ENCODE assay signal across 17 mouse cellular contexts in the genomic region with DNA sequence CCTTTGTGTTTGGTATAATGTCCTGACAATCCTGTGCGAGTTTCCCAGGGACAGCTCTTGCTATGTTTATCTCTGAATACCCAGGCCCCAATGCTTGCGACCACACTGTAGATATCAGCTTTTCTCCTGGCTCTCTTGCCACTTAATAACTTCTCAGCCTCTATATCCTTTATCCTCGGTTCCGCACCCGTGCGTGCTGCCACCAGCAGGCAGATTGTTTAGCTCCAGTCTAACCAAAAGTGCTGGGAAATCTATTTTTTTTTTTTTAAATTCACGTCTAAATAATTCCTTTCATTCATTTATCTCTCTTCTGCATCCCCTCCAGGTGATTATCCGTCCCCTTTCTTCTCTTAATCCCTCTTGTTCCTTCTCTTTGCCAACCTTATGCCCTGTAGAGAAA.
DNase-seq lines count a peak whose midpoint lies in the region; ATAC-seq and TF ChIP-seq lines count a peak whose summit lies in the region.
"Had no signal": no experiment of that assay in that cellular context is flagged by ENCODE, and none has a peak within 500 bp of the region (broad histone marks: within the 10 kb centered on the region; RNA-seq: fewer than 3 reads in every experiment).

No protein-coding gene starts in this region.

- no peaks in the 10 kb centered on the region for H3K9me3 ChIP-seq in midbrain, embryonic 15.5 days
- no peaks in the 10 kb centered on the region for H3K9me3 ChIP-seq in midbrain, embryonic 11.5 days (ENCODE audit: control insufficient read depth, low read length)
- H3K9me3 ChIP-seq: embryonic facial prominence, embryonic 12.5 days; heart, embryonic 12.5 days; hindbrain, embryonic 10.5 days had no signal

- peak overlapping the region; percentile 66; the same call in 1 of the 2 replicates for H3K27ac ChIP-seq in layer of hippocampus, adult 2 months
- no peak overlapping the region for H3K27ac ChIP-seq in midbrain, embryonic 15.5 days
- H3K27ac ChIP-seq in midbrain, embryonic 11.5 days (ENCODE audit: low read depth, low read length): no peak overlapping the region
- H3K27ac ChIP-seq: embryonic facial prominence, embryonic 12.5 days; hindbrain, embryonic 10.5 days; hindbrain, embryonic 14.5 days had no signal

- no peak overlapping the region for H3K4me2 ChIP-seq in midbrain, embryonic 15.5 days
- H3K4me2 ChIP-seq in midbrain, embryonic 11.5 days: no peak overlapping the region
- H3K4me2 ChIP-seq: embryonic facial prominence, embryonic 12.5 days; heart, embryonic 12.5 days; hindbrain, embryonic 14.5 days had no signal

- no peak for DNase-seq in layer of hippocampus, adult 2 months (ENCODE audit: low spot score in 2 of 2)
- DNase-seq in layer of hippocampus, adult 9-11 months: no peak
- no peak for DNase-seq in midbrain, embryonic 11.5 days (ENCODE audit: low spot score, missing footprints)
- DNase-seq in gastrocnemius, postnatal 10 days: no peak
- DNase-seq: adrenal gland, adult 8-10 months; adrenal gland, postnatal 36 days; cerebellum, adult 11-12 months; cerebellum, postnatal 14 days; gastrocnemius, postnatal 25 days had no signal

- H3K4me3 ChIP-seq in layer of hippocampus, adult 2 months: no peak overlapping the region
- no peak overlapping the region for H3K4me3 ChIP-seq in midbrain, embryonic 15.5 days
- no peak overlapping the region for H3K4me3 ChIP-seq in midbrain, embryonic 11.5 days (ENCODE audit: low read depth, low read length)
- H3K4me3 ChIP-seq: embryonic facial prominence, embryonic 12.5 days; heart, embryonic 12.5 days; hindbrain, embryonic 10.5 days had no signal

- H3K4me1 ChIP-seq in midbrain, embryonic 15.5 days: peaks cover 5% of the 10 kb centered on the region; the same call in 1 of the 2 replicates
- H3K4me1 ChIP-seq in midbrain, embryonic 11.5 days (ENCODE audit: control insufficient read depth, insufficient read depth, low read length): no peaks in the 10 kb centered on the region
- H3K4me1 ChIP-seq: hindbrain, embryonic 10.5 days had no signal

- H3K27me3 ChIP-seq in midbrain, embryonic 15.5 days (replicated peaks): no peaks in the 10 kb centered on the region
- no peaks in the 10 kb centered on the region for H3K27me3 ChIP-seq in midbrain, embryonic 11.5 days (ENCODE audit: control insufficient read depth, insufficient read depth, low read length)
- H3K27me3 ChIP-seq: embryonic facial prominence, embryonic 12.5 days; heart, embryonic 12.5 days had no signal

- peak; percentile 60 for TF ChIP-seq CTCF in layer of hippocampus, adult 2 months (conservative IDR thresholded peaks at IDR 0.05)

- H3K9ac ChIP-seq in midbrain, embryonic 15.5 days: no peak overlapping the region
- H3K9ac ChIP-seq in midbrain, embryonic 11.5 days (ENCODE audit: low read length): no peak overlapping the region
- H3K9ac ChIP-seq: embryonic facial prominence, embryonic 12.5 days; heart, embryonic 12.5 days; hindbrain, embryonic 14.5 days had no signal

- ATAC-seq in midbrain, embryonic 15.5 days (replicated peaks): 0 out of 2 replicates have a peak, but pooled peaks have one; percentile 45
- no peak for ATAC-seq in midbrain, embryonic 11.5 days (ENCODE audit: low FRiP score)
- ATAC-seq in megakaryocyte progenitor cell, adult 5-6 weeks (replicated peaks; ENCODE audit: poor library complexity): peak; percentile 42; the same call in 1 of the 2 replicates
- ATAC-seq: forebrain, embryonic 16.5 days; inflammation-experienced regulatory T-cells, adult 6 months had no signal

- 43% methylated on average over 8 of the region's 8 CpGs for WGBS in midbrain, embryonic 15.5 days
- WGBS in midbrain, embryonic 11.5 days: 54% methylated on average over 8 of the region's 8 CpGs

- H3K36me3 ChIP-seq in midbrain, embryonic 15.5 days (replicated peaks): no peaks in the 10 kb centered on the region
- H3K36me3 ChIP-seq in midbrain, embryonic 11.5 days (ENCODE audit: control insufficient read depth, insufficient read depth, low read length): no peaks in the 10 kb centered on the region
- H3K36me3 ChIP-seq: embryonic facial prominence, embryonic 12.5 days; heart, embryonic 12.5 days; hindbrain, embryonic 10.5 days had no signal
